ENCODE assay signal across 8 mouse cellular contexts in genomic region chr12:86816171-86816701, GRCm38 (mm10).
A peak's percentile ranks its signal among the peaks of the same experiment; 100 is the strongest.
DNase-seq lines count a peak whose midpoint lies in the region; ATAC-seq and TF ChIP-seq lines count a peak whose summit lies in the region.

No protein-coding gene starts in this region.

- no peak for TF ChIP-seq CTCF in MEL (IDR thresholded peaks at IDR 0.05 in 2 of 3, conservative IDR thresholded peaks at IDR 0.05 in 1 of 3; ENCODE audit: control insufficient read depth in 1 of 3, insufficient read depth in 1 of 3, low read depth in 2 of 3, low read length in 3 of 3, poor library complexity in 1 of 3, severe bottlenecking in 1 of 3)

- TF ChIP-seq EP300 in MEL (IDR thresholded peaks at IDR 0.05; ENCODE audit: low read depth in 1 of 2, low read length in 2 of 2), result peak; percentile 48 to 65

- 2% methylated on average over 6 of the region's 6 CpGs for WGBS in forebrain, embryonic 11.5 days
- WGBS in heart, embryonic 15.5 days, result 13% methylated on average over 6 of the region's 6 CpGs
- 2% methylated on average over 6 of the region's 6 CpGs for WGBS in limb, embryonic 10.5 days
- 1% methylated on average over 6 of the region's 6 CpGs for WGBS in neural tube, embryonic 13.5 days

- no peak overlapping the region for H3K4me3 ChIP-seq in MEL (ENCODE audit: control insufficient read depth in 1 of 2, insufficient read depth in 1 of 2, low read depth in 2 of 2, low read length in 2 of 2)
- H3K4me3 ChIP-seq in forebrain, embryonic 11.5 days (ENCODE audit: low read depth, low read length), result no peak overlapping the region
- no peak overlapping the region for H3K4me3 ChIP-seq in heart, embryonic 15.5 days
- H3K4me3 ChIP-seq in limb, embryonic 10.5 days, result peak overlapping the region; percentile 15; the same call in 1 of the 2 replicates
- H3K4me3 ChIP-seq in neural tube, embryonic 13.5 days, result no peak overlapping the region

- peaks cover 0 to 4% of the 10 kb centered on the region in 2 experiments; a peak in 1 of 4 replicates for H3K36me3 ChIP-seq in MEL (ENCODE audit: control insufficient read depth in 1 of 2, insufficient read depth in 2 of 2, low read length in 2 of 2)
- H3K36me3 ChIP-seq in forebrain, embryonic 11.5 days (ENCODE audit: control insufficient read depth, insufficient read depth, low read length), result no peaks in the 10 kb centered on the region
- H3K36me3 ChIP-seq in heart, embryonic 15.5 days, result no peaks in the 10 kb centered on the region
- no peaks in the 10 kb centered on the region for H3K36me3 ChIP-seq in limb, embryonic 10.5 days
- no peaks in the 10 kb centered on the region for H3K36me3 ChIP-seq in neural tube, embryonic 13.5 days

- H3K9me3 ChIP-seq in MEL (replicated peaks; ENCODE audit: insufficient read depth, low read length), result no peaks in the 10 kb centered on the region
- no peaks in the 10 kb centered on the region for H3K9me3 ChIP-seq in forebrain, embryonic 11.5 days (ENCODE audit: control insufficient read depth, low read length)
- no peaks in the 10 kb centered on the region for H3K9me3 ChIP-seq in heart, embryonic 15.5 days (replicated peaks)
- no peaks in the 10 kb centered on the region for H3K9me3 ChIP-seq in limb, embryonic 10.5 days (replicated peaks)
- H3K9me3 ChIP-seq in neural tube, embryonic 13.5 days, result no peaks in the 10 kb centered on the region

- no peak overlapping the region for H3K9ac ChIP-seq in MEL (ENCODE audit: control insufficient read depth, low read depth, low read length, poor library complexity, severe bottlenecking)
- peak overlapping the region; percentile 27 for H3K9ac ChIP-seq in forebrain, embryonic 11.5 days (ENCODE audit: low read length)
- H3K9ac ChIP-seq in heart, embryonic 15.5 days, result peak overlapping the region; percentile 15; the same call in 1 of the 2 replicates
- H3K9ac ChIP-seq in neural tube, embryonic 13.5 days, result peak overlapping the region; percentile 51

- no peak for ATAC-seq in cerebellum, adult (ENCODE audit: insufficient number of reproducible peaks, low FRiP score, low TSS enrichment)
- peak; percentile 74 for ATAC-seq in forebrain, embryonic 11.5 days (replicated peaks; ENCODE audit: low FRiP score)
- ATAC-seq in heart, embryonic 15.5 days (replicated peaks; ENCODE audit: insufficient number of reproducible peaks, insufficient read depth, low FRiP score, low read depth), result peak; percentile 75
- ATAC-seq in neural tube, embryonic 13.5 days (ENCODE audit: low read depth), result peak; percentile 88

- TF ChIP-seq RAD21 in MEL (IDR thresholded peaks at IDR 0.05; ENCODE audit: low read depth, low read length), result no peak

- peak; percentile 55 for DNase-seq in cerebellum, adult 8-10 months
- peak; percentile 81 for DNase-seq in MEL (ENCODE audit: low read depth, low spot score)
- DNase-seq in forebrain, embryonic 11.5 days (ENCODE audit: low spot score), result peak; percentile 82
- DNase-seq in limb, embryonic 10.5 days (ENCODE audit: low spot score), result peak; percentile 83
- DNase-seq in urinary bladder, postnatal 36 days (ENCODE audit: low spot score in 2 of 2), result no peak

- peak overlapping the region; percentile 15; the same call in 1 of the 2 replicates for H3K4me2 ChIP-seq in forebrain, embryonic 11.5 days (ENCODE audit: low read depth, low read length, severe bottlenecking)
- no peak overlapping the region for H3K4me2 ChIP-seq in heart, embryonic 15.5 days
- peak overlapping the region; percentile 23 for H3K4me2 ChIP-seq in neural tube, embryonic 13.5 days

- TF ChIP-seq POLR2A in MEL (IDR thresholded peaks at IDR 0.05; ENCODE audit: control insufficient read depth in 1 of 2, insufficient read depth in 1 of 2, low read depth in 1 of 2, low read length in 2 of 2, poor library complexity in 1 of 2), result no peak

- no peaks in the 10 kb centered on the region for H3K79me2 ChIP-seq in MEL (ENCODE audit: control insufficient read depth, insufficient read depth, low read length, poor library complexity)

- peaks cover 2 to 22% of the 10 kb centered on the region in 2 experiments; a peak in 2 of 4 replicates for H3K4me1 ChIP-seq in MEL (ENCODE audit: control insufficient read depth in 1 of 2, insufficient read depth in 2 of 2, low read length in 2 of 2)
- H3K4me1 ChIP-seq in forebrain, embryonic 11.5 days (replicated peaks; ENCODE audit: control insufficient read depth, insufficient read depth, low read length), result peaks cover 37% of the 10 kb centered on the region
- H3K4me1 ChIP-seq in heart, embryonic 15.5 days (replicated peaks), result peaks cover 66% of the 10 kb centered on the region
- H3K4me1 ChIP-seq in limb, embryonic 10.5 days, result peaks cover 64% of the 10 kb centered on the region
- H3K4me1 ChIP-seq in neural tube, embryonic 13.5 days (replicated peaks), result peaks cover 69% of the 10 kb centered on the region

- H3K27me3 ChIP-seq in MEL (ENCODE audit: control insufficient read depth in 1 of 2, insufficient read depth in 2 of 2, low read length in 2 of 2), result no peaks in the 10 kb centered on the region
- H3K27me3 ChIP-seq in forebrain, embryonic 11.5 days (ENCODE audit: control insufficient read depth, insufficient read depth, low read length), result no peaks in the 10 kb centered on the region
- no peaks in the 10 kb centered on the region for H3K27me3 ChIP-seq in heart, embryonic 15.5 days
- no peaks in the 10 kb centered on the region for H3K27me3 ChIP-seq in limb, embryonic 10.5 days (ENCODE audit: low read depth, poor library complexity, severe bottlenecking)
- H3K27me3 ChIP-seq in neural tube, embryonic 13.5 days, result no peaks in the 10 kb centered on the region

- H3K27ac ChIP-seq in MEL (ENCODE audit: control insufficient read depth, low read depth, low read length), result no peak overlapping the region
- peak overlapping the region; percentile 86 for H3K27ac ChIP-seq in forebrain, embryonic 11.5 days (ENCODE audit: low read depth, low read length)
- peak overlapping the region; percentile 97 for H3K27ac ChIP-seq in heart, embryonic 15.5 days
- H3K27ac ChIP-seq in limb, embryonic 10.5 days, result peak overlapping the region; percentile 88
- peak overlapping the region; percentile 98 for H3K27ac ChIP-seq in neural tube, embryonic 13.5 days (replicated peaks)

TF ChIP-seq in MEL, 35 proteins besides CTCF, POLR2A, EP300 and RAD21:
- TF ChIP-seq MAFK (IDR thresholded peaks at IDR 0.05; ENCODE audit: borderline replicate concordance, low read depth, low read length) (no peak), MXI1 (IDR thresholded peaks at IDR 0.05; ENCODE audit: low read depth, low read length) (0 out of 2 replicates have a peak, but pooled peaks have one; percentile 23), E2F4 (IDR thresholded peaks at IDR 0.05; ENCODE audit: borderline replicate concordance, low read depth, low read length) (no peak), GATA1 (IDR thresholded peaks at IDR 0.05; ENCODE audit: low read depth, low read length) (peak; percentile 91), ZKSCAN1 (IDR thresholded peaks at IDR 0.05; ENCODE audit: low read depth, low read length) (no peak), TAL1 (IDR thresholded peaks at IDR 0.05; ENCODE audit: low read length) (peak; percentile 50), ZMIZ1 (IDR thresholded peaks at IDR 0.05; ENCODE audit: low read depth, low read length) (no peak), SIN3A (IDR thresholded peaks at IDR 0.05; ENCODE audit: low read length) (peak; percentile 66), MAZ (IDR thresholded peaks at IDR 0.05; ENCODE audit: low read depth, low read length) (no peak), ZNF384 (IDR thresholded peaks at IDR 0.05; ENCODE audit: low read depth, low read length) (no peak), ETS1 (IDR thresholded peaks at IDR 0.05; ENCODE audit: low read depth, low read length) (peak; percentile 88), TCF12 (IDR thresholded peaks at IDR 0.05; ENCODE audit: low read depth, low read length) (peak; percentile 46; the same call in 1 of the 2 replicates), MAX (IDR thresholded peaks at IDR 0.05; ENCODE audit: low read length) (no peak), RCOR1 (IDR thresholded peaks at IDR 0.05; ENCODE audit: low read depth, low read length) (peak; percentile 90), KAT2A (conservative IDR thresholded peaks at IDR 0.05; ENCODE audit: low read depth, low read length) (no peak)
TF ChIP-seq in MEL: peak in this region for 7.

Comparison
In these comparisons a context has a peak if more than half of its experiments do, and no peak if none do; other contexts are left out.
1. DNase-seq: peak in cerebellum, adult 8-10 months (single experiment), MEL (single experiment), forebrain, embryonic 11.5 days (single experiment) and limb, embryonic 10.5 days (single experiment); none in urinary bladder, postnatal 36 days (0 of 2).